Mouse (Mus musculus): Measurements from ENCODE around the gene Pde4c. TPM values are rescaled to one million over a fixed set of nuclear protein-coding genes. Genes with fewer than 3 reads are reported as not detected.

Gene Pde4c
- polyA plus RNA-seq (2012; rRNA removed) = 4.6 and 5.1 TPM in 2 replicates

DNA sequence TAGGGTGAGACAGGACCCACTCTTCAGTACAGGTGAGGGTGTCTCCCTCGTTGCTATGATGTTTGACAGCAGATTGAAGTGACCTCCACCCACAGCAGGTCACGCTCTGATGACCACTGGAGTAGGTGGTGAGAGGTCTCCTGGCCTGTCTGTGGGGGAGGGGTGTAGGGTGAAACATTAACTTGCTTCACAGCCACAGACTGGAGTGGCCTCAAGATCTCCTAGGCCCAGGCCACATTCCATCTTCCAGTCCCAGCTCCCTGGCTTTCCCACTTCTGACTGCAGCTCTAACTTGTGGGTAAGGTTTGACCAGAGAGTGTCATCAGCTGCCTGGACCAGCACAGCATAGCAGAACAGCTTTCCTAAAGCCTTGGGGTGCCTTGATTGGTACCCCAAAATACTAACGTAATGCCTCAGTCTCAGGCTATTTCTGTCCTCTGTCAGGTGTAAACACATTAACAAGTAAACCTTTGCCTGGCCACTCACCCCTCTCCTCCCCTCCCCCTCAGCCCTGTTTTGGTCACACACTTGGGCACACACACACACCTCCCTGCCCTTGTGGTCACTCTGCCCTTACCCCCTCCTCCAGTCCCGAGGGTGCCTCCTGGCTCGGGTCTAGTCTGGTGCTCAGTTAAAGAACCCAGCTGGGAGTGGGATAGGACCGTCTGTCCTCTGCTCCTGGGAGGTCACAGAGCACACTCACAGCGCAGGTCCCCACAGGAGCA lies at the start of gene Pde4c:
Gene Pde4c (plus strand): TSS at position 235 of the 725 bp plus-strand sequence.
- DNase-seq (ENCODE audit: extremely low spot score in 1 of 2, low spot score in 1 of 2) = no peak

DNA sequence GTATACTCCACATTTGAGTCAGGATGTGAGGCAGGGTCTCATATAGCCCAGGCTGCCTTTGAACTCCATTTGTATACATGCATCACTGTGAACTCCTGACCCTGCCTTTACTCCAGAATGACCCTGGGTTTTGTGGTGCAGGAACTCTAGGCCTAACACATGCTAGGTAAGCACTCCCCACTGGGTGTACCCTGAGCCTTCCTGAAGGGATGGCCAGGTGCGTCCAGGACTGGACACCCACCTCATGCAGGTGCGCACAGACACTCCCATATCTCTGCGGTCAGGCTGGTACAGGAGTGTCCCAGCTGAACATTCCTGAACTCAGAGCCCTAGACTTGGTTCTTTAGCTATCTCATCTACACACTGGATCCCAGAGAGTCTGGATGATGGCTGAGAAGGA lies 49.4 kb upstream of the Pde4c start:
- no peak for DNase-seq (ENCODE audit: extremely low spot score in 1 of 2, low spot score in 1 of 2)

DNA sequence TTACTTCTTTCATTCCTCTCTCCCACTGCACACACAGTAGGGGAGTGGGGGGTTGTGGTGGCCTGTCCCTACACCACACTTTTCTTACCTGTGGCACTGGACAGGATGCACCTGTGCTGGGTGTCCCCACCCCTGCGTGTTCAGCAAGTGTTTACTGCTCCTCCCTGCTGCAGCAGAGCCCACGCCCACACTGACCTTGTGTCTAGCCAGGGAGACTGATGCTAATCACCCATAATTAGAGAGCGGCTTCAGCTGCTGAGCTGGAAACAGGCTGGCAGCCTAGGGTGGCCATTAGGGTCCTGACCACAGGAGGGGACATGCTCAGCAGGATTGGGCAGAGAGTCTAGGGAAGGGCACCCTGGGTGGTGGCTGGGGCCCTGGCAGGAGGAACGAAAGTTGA lies 48.8 kb upstream of the Pde4c start:
- no peak for DNase-seq (ENCODE audit: extremely low spot score in 1 of 2, low spot score in 1 of 2)

DNA sequence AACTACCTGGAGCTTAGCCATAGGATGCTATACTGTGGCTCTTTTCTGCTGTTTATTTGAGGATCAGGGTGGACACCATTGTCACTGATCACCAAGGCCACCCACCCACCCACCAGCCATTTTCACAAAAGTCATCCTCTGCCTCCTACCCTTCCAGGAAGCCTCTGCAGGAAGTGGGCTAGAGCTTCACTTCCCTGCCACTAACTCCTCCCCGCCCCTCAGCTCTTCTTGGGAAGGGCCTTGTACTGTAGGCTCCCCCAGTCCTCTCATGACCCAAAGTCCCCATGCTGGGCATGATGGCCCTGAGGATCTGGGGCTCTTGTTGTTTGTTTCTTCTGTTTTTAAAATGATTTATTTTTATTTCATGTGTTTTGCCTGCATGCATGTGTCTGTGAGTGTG lies 48.2 kb upstream of the Pde4c start:
- DNase-seq (ENCODE audit: extremely low spot score in 1 of 2, low spot score in 1 of 2) = no peak

DNA sequence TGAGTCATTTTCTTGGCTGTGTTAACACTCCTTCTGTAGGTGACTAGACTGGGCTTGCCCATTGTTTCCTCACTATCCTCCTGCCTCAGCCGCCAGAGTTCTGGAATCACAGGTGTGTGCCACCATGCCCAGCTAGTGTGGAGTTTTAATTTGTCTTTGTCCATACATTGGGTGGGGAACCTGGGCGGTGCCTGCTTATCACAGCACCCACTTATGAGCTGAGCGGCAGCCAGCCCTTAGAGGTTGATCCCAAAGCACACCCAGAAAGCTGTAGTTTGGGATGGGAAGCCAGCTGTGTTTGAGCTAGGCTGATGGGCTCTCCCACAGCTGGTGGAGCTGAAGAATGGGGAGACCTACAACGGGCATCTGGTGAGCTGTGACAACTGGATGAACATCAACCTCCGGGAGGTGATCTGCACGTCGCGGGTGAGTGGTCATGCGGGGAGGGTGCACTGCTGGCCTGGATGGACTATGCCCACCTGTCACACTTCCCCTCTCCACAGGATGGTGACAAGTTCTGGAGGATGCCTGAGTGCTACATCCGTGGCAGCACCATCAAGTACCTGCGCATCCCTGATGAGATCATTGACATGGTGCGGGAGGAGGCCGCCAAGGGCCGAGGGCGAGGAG lies 46.0 kb upstream of the Pde4c start:
- no peak for DNase-seq (ENCODE audit: extremely low spot score in 1 of 2, low spot score in 1 of 2)

DNA sequence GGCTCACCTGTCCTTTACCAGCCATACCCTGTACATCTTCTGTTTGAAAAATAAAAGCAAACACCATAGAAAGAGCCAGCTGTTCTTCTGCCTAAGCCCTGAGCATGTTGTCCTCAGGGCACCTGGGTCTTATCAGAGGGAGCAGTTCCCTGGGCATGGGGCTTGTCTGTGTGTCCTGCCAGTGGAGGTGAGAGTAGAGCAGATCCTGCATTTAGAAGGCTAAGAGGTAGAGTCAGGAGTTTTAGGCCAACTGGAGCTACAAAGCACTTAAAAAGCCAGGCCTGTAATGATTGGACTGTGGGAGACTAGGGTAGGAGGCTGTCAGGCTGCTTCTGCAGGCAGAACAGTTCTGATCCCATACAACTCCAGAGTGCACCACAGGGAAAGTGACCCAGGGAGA lies 44.8 kb upstream of the Pde4c start:
- DNase-seq (ENCODE audit: extremely low spot score in 1 of 2, low spot score in 1 of 2) = no peak

DNA sequence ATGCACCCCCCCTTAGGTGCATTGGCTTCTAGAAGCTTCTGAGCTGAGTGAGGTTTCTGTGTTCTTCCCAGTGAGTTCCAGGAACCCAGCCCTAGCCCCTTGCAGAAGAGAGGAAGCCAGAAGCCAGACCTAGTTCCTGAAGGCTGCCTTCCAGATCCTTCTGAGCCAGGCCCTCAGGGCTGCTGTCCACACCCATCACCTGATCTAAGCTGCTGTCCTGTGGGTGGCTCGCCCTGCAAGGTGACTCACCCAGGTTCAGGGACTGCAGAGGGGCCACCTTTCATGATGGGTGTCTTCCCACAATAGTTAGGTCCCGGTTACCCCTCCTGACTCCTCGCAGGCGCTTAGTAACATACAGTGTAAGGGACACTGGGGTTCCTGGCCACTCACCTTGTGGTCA lies 44.1 kb upstream of the Pde4c start:
- no peak for DNase-seq (ENCODE audit: extremely low spot score in 1 of 2, low spot score in 1 of 2)

DNA sequence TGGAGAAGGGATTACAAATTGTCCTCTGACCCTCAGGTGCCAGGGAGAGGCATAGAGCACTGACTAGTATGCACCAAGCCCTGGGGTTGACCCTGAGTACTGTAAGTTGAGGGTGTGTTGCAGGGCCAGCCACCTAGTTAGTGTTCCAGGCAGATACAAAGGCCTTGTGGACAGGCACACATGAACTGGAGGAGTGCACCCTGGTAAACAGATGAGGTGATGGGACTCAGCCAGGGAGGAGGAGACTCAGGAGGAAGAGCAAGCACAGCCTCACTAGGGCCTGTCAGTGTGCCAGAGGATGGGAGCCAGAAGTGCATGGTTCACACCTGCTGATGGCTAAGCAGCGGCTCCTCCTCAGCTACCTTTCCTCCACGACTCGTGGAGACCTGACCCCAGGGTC lies 43.5 kb upstream of the Pde4c start:
- no peak for DNase-seq (ENCODE audit: extremely low spot score in 1 of 2, low spot score in 1 of 2)

DNA sequence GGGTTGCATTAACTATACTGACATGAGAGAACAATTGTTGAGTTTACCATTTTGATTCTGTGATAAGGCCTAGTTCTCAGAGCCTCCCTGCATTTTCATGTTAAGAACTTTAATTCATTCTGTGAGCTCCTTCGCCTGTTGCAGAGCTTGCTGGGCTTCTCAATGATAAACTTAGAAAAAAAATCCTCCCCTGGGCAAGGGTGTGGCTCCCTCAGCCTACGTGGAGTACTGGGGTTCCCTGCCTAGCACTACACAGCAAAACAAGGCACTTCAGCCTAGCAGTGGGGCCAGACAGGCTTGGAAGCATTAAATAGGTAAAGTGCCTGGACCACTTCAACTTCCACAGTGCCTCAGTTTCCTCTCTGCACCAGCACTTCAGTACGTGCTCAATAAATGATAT lies 42.1 kb upstream of the Pde4c start:
- no peak for DNase-seq (ENCODE audit: extremely low spot score in 1 of 2, low spot score in 1 of 2)

DNA sequence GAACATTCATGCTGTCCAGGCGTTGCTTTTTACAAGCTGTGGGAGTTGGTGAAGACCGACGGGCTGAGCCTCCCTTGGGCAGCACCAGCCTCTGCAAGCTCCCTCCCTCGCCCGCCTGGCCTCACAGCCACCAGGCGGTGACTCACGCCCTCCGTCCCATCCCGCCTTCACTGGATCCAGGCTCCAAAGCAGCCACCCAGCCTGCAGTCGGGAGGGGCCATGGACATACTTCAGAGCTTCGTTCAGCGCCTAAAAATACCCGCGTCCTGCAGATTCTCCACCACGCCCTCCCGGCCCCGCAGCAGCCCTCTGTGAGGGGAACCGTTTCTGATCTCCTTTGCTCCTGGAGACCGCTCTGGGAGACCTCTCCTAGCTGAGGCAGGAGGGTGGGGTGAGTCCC lies 41.3 kb upstream of the Pde4c start:
- peak in 1 of 2 experiments; percentile 77 for DNase-seq (ENCODE audit: extremely low spot score in 1 of 2, low spot score in 1 of 2)

DNA sequence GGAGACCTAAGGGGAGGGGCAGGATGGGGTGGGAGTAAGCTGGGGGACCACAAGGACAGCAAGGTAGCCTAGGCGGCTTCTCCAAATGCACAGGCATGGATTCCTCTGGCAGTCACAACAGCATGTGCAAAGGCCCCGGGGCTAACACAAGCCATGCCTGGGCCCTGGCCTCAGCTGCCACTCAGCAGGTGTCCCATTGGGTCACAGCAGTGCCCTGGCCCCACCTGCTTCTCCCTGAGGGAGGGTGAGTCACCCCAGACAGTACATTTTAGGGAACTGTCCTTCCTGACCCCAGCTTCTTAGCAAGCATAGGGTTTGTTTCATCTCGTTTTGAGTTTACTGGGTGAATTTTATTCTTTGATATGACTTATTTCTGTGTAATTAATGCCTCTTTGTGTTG lies 40.8 kb upstream of the Pde4c start:
- DNase-seq (ENCODE audit: extremely low spot score in 1 of 2, low spot score in 1 of 2) = no peak

DNA sequence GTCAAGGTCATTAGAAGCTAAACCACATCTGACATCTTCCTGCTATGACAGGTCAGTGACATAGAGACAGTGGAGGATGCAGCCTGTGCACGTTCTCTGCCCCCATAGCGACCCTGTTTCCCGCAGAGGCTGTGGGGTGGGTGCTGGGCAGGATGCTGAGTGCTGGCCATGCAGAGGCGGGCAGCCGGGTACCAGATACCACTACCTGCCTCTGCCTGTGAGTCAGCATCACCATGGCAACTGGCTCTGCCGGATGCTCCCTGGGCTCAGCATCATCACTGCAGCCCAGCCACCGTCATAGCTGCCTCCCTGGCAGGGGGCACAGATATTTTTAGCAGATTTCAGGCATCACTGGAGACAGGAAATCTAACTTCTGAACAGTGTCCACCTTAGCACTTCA lies 39.2 kb upstream of the Pde4c start:
- DNase-seq (ENCODE audit: extremely low spot score in 1 of 2, low spot score in 1 of 2) = peak; percentile 88 to 90

DNA sequence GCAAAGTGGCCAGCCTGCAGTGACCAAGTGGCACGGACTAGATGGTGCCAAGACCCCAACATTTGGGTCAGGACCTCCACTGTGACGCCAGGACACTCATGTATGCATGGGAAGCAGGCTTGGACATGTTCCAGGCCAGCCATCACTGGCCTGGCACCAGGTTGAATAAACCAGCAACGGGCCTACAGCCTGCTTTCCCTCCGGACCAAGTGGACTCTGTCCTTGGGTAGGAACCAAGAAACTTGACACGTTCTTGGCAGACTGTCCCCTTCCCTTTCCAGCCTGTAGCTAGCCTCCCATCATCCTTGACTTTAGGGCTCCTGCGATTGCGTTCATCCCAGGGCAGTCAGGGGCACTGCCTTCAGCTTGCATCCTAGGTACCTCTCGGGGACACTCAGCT lies 35.9 kb upstream of the Pde4c start:
- DNase-seq (ENCODE audit: extremely low spot score in 1 of 2, low spot score in 1 of 2) = no peak

DNA sequence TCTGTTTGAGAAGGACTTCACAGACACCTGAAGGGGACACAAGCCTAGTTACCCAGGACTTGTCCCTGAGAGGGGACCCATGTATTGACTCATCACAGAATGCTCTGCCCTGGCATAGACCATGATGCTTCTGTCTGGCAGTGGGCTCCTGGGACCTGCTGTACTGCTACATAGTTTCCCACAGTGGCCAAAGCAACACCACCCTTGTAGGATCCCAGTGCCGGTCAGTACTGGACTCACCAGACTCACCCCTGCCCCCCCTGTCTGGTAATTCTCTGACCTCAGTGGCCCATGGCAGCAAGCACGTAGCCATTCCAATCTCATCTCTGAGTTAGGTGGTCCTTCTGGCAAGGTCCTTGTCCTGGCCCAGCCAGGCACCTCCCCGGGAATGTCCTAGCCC lies 35.4 kb upstream of the Pde4c start:
- DNase-seq (ENCODE audit: extremely low spot score in 1 of 2, low spot score in 1 of 2) = no peak

DNA sequence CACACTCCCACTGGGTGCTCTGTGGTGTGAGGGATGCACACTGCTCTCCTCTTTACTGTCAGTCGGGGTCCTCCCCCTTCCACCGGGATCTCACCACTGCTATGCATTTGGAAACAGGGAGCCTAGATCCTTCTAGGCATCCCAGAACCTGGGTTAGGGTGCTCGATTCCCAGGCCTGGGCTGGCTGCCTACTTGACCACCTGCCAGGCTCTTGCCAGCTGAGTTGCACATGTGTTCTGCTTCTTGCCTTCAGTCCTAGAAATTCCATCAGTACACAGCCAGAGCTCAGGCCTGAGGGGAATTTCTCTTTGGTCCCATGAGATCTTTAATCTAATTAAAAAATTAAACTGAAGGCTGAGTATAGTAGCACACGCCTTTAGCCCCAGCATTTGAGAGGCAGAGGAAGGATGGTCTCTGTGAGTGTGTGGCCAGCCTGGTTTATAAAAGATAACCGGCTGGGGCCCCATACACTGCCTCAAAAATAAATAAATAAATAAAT lies 33.6 kb upstream of the Pde4c start:
- DNase-seq (ENCODE audit: extremely low spot score in 1 of 2, low spot score in 1 of 2) = no peak

DNA sequence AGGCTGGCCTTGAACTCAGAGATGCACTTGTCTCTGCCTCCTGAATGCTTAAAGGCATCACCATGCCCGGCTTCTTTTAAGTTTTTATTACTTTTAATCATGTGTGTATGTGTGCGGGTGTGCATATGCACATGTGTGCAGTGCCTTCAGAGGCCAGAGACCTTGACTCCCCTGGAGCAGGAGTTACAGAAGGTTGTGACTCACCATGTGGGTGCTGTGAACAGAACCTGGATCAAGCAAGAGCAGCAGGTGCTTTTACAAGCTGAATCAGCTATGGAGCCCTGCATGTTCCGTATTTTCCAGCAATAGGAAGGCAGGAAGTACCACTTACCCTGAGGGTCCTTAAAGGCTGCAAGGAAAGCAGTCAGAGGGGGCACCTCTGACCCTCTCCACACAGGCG lies 32.3 kb upstream of the Pde4c start:
- DNase-seq (ENCODE audit: extremely low spot score in 1 of 2, low spot score in 1 of 2) = no peak

DNA sequence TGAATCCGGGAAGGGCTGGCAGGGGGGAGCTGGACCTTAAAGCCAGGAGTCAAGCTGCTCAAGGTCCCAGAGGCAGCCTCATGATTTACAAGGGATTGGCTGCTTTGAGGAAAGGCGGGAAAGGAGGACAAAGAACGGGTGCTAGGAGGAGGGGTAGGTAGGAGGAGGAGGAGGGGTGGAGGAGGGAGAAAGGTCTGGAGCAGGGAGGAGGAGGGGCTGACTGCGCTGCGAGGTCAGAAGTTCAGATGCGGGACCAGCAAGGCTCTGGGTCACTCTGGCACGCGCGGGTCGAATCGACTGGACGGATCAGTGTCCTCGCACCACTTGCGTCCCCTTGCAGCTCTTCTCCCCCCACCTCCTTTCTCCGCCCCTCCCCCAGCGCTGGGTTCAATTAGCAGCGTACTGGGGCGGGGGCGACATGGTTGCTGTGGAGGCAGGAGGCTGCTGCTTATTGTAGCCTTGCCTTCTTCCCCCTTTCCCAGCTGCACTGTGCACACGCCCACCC lies 31.7 kb upstream of the Pde4c start:
- no peak for DNase-seq (ENCODE audit: extremely low spot score in 1 of 2, low spot score in 1 of 2)

DNA sequence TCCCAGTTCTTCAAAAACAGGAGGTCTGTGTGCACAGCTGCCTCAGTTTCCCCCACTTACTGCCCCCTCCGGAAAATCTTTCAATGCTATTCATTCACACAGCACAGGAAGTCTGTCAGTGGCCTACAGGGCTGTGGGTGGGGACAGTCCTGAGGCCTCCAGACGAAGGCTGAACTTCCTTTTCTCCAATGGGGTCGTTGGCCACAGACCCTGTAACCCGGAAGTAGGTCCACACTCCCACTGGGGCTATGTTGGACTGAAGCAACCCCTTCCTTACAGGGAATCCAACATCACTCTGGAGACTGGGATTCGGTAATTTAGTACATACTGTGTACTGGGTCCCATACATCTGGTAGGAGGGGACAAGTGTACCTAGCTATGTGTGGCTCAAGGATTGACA lies 29.9 kb upstream of the Pde4c start:
- DNase-seq (ENCODE audit: extremely low spot score in 1 of 2, low spot score in 1 of 2) = no peak

DNA sequence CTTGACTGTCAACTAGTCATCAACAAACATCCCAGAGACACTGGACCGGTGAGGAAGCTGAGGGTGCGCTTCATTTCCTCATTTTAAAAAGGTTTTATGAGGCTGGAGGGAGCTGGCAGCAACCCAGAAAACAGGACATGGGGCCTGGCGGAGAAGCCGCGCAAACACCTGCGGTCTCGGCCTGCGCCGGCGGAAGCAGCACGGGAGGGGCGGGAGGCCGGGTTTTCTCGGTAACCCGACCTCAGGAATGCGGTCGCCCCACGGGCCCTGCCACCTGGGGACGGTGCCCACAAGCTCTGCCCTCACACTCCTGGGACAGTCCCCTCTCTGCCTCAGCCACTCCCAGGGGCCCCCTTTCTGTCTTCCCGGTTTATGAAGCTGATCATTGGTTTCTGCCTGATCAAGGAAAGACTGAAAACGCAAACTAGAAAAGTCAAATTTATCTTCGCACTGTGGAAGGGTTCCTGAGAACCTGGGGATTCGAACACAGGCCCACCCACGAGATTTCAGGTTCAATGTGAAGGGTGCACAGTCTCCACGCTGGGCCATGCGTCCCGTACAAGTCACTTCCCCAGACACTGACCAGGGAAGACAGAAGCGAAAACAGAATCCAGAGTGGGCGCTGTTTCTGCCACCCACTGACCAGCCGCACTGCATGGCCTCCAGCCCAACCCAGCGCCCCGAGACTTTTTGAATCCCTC lies 28.1 kb upstream of the Pde4c start:
- DNase-seq (ENCODE audit: extremely low spot score in 1 of 2, low spot score in 1 of 2) = no peak

DNA sequence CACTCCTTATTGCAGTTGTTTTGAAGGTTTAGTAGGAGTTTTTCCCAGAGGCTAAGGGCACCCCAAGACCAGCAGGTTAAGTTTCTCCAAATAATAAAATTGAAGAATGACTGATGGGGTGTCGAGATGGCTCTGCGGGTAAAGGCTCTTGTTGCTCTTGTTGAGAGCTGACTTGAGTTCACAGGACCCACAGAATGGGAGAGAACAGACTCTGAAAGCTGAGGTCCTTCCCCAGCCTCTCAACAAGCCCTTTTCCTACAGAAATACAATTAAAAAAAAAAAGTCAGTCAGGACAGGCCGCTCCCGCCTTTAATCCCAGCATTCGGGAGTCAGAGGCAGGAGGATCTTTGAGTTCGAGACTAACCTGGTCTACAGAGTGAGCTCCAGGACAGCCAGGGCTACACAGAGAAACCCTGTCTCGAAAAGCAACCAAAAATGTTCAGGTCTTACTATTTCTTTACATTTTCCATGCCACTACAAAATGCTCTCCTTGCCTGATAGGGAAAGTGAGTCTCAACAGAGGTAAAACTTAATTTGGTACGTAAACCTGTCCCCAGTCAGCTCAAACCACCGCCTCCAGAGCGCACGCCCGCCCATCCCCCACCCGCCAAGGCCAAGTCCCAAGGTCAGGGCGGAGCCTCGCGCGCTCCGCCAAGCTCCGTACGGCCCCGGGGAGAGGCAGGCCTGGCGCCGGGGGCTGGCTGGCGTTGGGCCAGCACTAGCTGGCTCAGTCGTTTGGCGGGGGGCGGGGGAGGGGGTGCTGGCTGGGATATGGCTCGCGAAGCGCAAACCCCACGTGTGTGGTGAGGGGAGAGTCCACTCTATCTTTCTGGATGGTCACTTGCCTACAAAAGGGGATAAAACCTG lies 27.3 kb upstream of the Pde4c start:
- DNase-seq (ENCODE audit: extremely low spot score in 1 of 2, low spot score in 1 of 2) = no peak

DNA sequence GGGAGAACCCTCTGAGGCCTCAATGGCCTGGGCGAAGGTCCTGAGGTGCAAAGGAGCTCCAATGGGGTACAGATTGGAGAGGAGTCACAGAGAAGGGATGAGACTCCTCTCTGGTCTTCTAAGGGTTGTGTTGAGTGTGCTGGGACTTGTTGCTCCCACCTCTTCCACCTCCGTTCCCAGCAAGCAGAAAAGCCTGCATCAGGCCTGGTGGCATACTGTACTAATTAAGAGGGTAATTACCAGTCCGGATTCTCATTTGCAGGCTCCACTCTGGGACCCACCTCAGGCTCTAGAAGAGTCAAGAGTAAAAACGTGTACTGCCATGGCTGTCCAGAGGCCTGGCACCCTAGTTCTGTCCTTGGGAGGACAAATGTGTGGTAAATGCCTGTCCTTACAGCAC lies 26.6 kb upstream of the Pde4c start:
- DNase-seq (ENCODE audit: extremely low spot score in 1 of 2, low spot score in 1 of 2) = no peak

All from frontal cortex, adult 2 months (tissue).